Mouse (Mus musculus) ES-Bruce4 (cell line): Measurements from ENCODE around the gene Pex14. TPM values are rescaled to one million over a fixed set of nuclear protein-coding genes. Genes with fewer than 3 reads are reported as not detected.

Experiments
- H3K27ac ChIP-seq: 2 replicates; pipeline ENCODE4 v1.5.1; 2012; ENCODE audit warnings: low read length, inconsistent platforms; ENCODE audit not compliant: insufficient read depth
- H3K27me3 ChIP-seq: 2 replicates; pipeline ENCODE4 v1.6.1; 2012; ENCODE audit warnings: mild to moderate bottlenecking, low read length, inconsistent platforms; ENCODE audit not compliant: control insufficient read depth, poor library complexity, insufficient read depth, severe bottlenecking
- H3K36me3 ChIP-seq: 2 replicates; pipeline ENCODE4 v1.6.1; 2012; ENCODE audit warnings: inconsistent platforms, mild to moderate bottlenecking, low read length, moderate library complexity; ENCODE audit not compliant: control insufficient read depth, poor library complexity, insufficient read depth, severe bottlenecking
- H3K4me1 ChIP-seq: one replicate; pipeline ENCODE4 v1.8.1; 2011; ENCODE audit warnings: low read length; ENCODE audit not compliant: control insufficient read depth, insufficient read depth
- H3K4me3 ChIP-seq: 2 replicates; pipeline ENCODE4 v1.5.1; 2011; ENCODE audit warnings: low read depth, mild to moderate bottlenecking, low read length
- H3K9ac ChIP-seq: 2 replicates; pipeline ENCODE4 v1.6.1; 2012; ENCODE audit warnings: low read depth, mild to moderate bottlenecking, inconsistent platforms; ENCODE audit not compliant: poor library complexity, severe bottlenecking
- H3K9me3 ChIP-seq: replicated peaks from 2 replicates; pipeline ENCODE4 v1.6.1; 2012; ENCODE audit warnings: mild to moderate bottlenecking, low read length, inconsistent platforms; ENCODE audit not compliant: control insufficient read depth, poor library complexity, insufficient read depth, severe bottlenecking
- CTCF ChIP-seq: IDR thresholded peaks from one replicate; pipeline ENCODE4 v1.8.1; 2011; ENCODE audit warnings: low read depth, low read length
- EP300 ChIP-seq: IDR thresholded peaks from 2 replicates; pipeline ENCODE4 v1.6.1; 2011; ENCODE audit warnings: low read depth, low read length; ENCODE audit not compliant: insufficient read depth
- POLR2A ChIP-seq: IDR thresholded peaks from one replicate; pipeline ENCODE4 v1.8.1; 2011; ENCODE audit warnings: low read length; ENCODE audit not compliant: insufficient read depth
- polyA plus RNA-seq: library from polyadenylated mRNA; stranded (reverse); fragments of >200 nt; gene quantifications from 2 replicates; pipeline ENCODE4 v1.2.4, GENCODE M21; 2011; ENCODE audit warnings: low read depth; ENCODE audit not compliant: missing spikeins, insufficient read depth, insufficient read length

Pex14 gene
- polyA plus RNA-seq, 1 experiment = 31.2 TPM

DNA sequence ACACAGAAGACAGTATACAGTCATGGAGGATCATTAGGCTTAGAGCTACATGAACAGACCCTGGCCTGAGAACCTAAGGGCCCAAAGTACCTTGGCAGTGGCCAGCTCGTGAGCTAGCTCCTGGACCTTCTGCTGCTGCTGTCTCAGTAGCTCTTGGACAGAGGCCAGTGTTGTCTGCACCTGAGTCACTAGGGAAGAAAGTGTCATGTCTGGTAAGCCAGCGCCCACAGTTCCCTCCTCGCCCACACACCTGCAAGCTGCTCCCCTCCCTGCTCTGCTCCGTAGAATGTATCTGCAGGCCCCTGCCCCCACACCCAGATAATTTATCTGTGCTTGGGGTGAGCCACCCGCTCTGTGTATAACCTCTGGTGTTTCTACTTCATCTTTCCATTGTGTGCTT is 133.5 kb downstream of the Pex14 start:
- Histone ChIP-seq H3K4me3 (no peak overlapping the region), H3K36me3 (no peaks in the 10 kb centered on the region), H3K4me1 (no peaks in the 10 kb centered on the region), H3K27ac (no peak overlapping the region), H3K27me3 (no peaks in the 10 kb centered on the region), H3K9ac (no peak overlapping the region), H3K9me3 (no peaks in the 10 kb centered on the region)
- TF ChIP-seq POLR2A (no peak), CTCF (no peak), EP300 (no peak)

GRCm38 (mm10) chr4:148964541-148965310 is 134.9 kb downstream of the Pex14 start:
- TF ChIP-seq CTCF = no peak
- no peak for TF ChIP-seq POLR2A
- no peak for TF ChIP-seq EP300
- Histone ChIP-seq H3K27ac (no peak overlapping the region), H3K36me3 (no peaks in the 10 kb centered on the region), H3K4me1 (no peaks in the 10 kb centered on the region), H3K27me3 (no peaks in the 10 kb centered on the region), H3K9ac (no peak overlapping the region), H3K9me3 (no peaks in the 10 kb centered on the region), H3K4me3 (no peak overlapping the region)

- H3K9ac ChIP-seq = no peak overlapping the region
Observed at GRCm38 (mm10) chr4:148962096-148962495, 137.6 kb downstream of the Pex14 start.

GRCm38 (mm10) chr4:148961081-148961480 is 138.6 kb downstream of the Pex14 start:
- Histone ChIP-seq H3K4me1 (no peaks in the 10 kb centered on the region), H3K36me3 (no peaks in the 10 kb centered on the region), H3K27me3 (no peaks in the 10 kb centered on the region), H3K4me3 (no peak overlapping the region), H3K9ac (no peak overlapping the region), H3K27ac (no peak overlapping the region), H3K9me3 (no peaks in the 10 kb centered on the region)
- TF ChIP-seq POLR2A (no peak), CTCF (no peak), EP300 (no peak)

More at GRCm38 (mm10) chr4:148962096-148962495, 137.6 kb downstream of the Pex14 start:
- TF ChIP-seq EP300 (no peak), CTCF (no peak), POLR2A (no peak)
- no peaks in the 10 kb centered on the region for H3K36me3 ChIP-seq
- H3K27ac ChIP-seq = no peak overlapping the region
- H3K27me3 ChIP-seq = no peaks in the 10 kb centered on the region
- no peaks in the 10 kb centered on the region for H3K4me1 ChIP-seq
- H3K9me3 ChIP-seq = no peaks in the 10 kb centered on the region
- H3K4me3 ChIP-seq = no peak overlapping the region

GRCm38 (mm10) chr4:148960011-148960410 is 139.7 kb downstream of the Pex14 start:
- no peaks in the 10 kb centered on the region for H3K4me1 ChIP-seq
- no peak overlapping the region for H3K4me3 ChIP-seq
- no peak for TF ChIP-seq CTCF
- TF ChIP-seq EP300 = no peak
- no peak for TF ChIP-seq POLR2A
- H3K27me3 ChIP-seq = no peaks in the 10 kb centered on the region
- no peaks in the 10 kb centered on the region for H3K9me3 ChIP-seq
- H3K27ac ChIP-seq = no peak overlapping the region
- no peaks in the 10 kb centered on the region for H3K36me3 ChIP-seq
- H3K9ac ChIP-seq = no peak overlapping the region

- Histone ChIP-seq H3K27ac (no peak overlapping the region), H3K27me3 (no peaks in the 10 kb centered on the region), H3K4me3 (no peak overlapping the region), H3K9ac (no peak overlapping the region), H3K4me1 (no peaks in the 10 kb centered on the region), H3K36me3 (no peaks in the 10 kb centered on the region), H3K9me3 (no peaks in the 10 kb centered on the region)
- TF ChIP-seq CTCF (no peak), EP300 (no peak), POLR2A (no peak)
Observed at GRCm38 (mm10) chr4:148955131-148955813, 144.4 kb downstream of the Pex14 start.
